Mouse (Mus musculus) frontal cortex, postnatal 36 days (tissue): ENCODE measurements at regions not wholly inside any gene's neighbourhood (a gene's known extent, or its start where the extent isn't known, plus 50 kb on each side); places are given as distances from the start of the nearest gene placed in this dataset.
"Not testable (repeated sequence)": the region's sequence is repeated elsewhere in the genome, so short reads cannot be mapped to it uniquely, and the experiment has no call there.

Experiments
- DNase-seq, 2 experiments: peaks; one replicate each; pipeline ENCODE4 v3.0.0; 2022; ENCODE audit warnings: low spot score in 2 of 2

GRCm38 (mm10) chr4:153812866-153813265 lies 144.2 kb upstream of the A430005L14Rik start:
- peak in 1 of 2 experiments; percentile 8 for DNase-seq

- no peak for DNase-seq
Observed at GRCm38 (mm10) chr4:153827914-153828313, 129.1 kb upstream of the A430005L14Rik start.

GRCm38 (mm10) chr4:153829766-153830165 lies 127.3 kb upstream of the A430005L14Rik start:
- DNase-seq, result no peak

GRCm38 (mm10) chr4:153830491-153830890 lies 126.5 kb upstream of the A430005L14Rik start:
- no peak for DNase-seq

GRCm38 (mm10) chr4:153831251-153831650 lies 125.8 kb upstream of the A430005L14Rik start:
- DNase-seq, result not testable (repeated sequence)

GRCm38 (mm10) chr4:153832151-153832550 lies 124.9 kb upstream of the A430005L14Rik start:
- DNase-seq, result no peak

DNA sequence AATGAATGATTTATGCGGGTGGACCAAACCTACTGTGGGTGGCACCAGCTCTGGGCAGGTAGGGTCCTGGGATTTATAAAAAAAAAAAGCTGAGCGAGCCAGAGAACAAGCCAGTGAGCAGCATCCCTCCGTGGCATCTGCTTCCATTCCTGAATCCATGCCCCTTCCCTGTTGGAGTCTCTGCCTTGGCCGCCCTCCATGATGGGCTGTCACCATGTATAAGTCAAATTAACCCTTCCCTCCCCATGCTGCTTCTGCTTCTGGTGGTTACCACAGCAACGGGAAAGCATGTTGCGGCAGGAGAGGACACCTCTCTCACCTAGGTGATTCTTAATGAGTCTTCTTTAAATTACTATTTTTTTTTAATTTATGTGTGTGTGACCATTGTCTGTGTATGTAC lies 112.3 kb upstream of the A430005L14Rik start:
- no peak for DNase-seq

GRCm38 (mm10) chr4:153848274-153848673 lies 108.8 kb upstream of the A430005L14Rik start:
- no peak for DNase-seq

DNA sequence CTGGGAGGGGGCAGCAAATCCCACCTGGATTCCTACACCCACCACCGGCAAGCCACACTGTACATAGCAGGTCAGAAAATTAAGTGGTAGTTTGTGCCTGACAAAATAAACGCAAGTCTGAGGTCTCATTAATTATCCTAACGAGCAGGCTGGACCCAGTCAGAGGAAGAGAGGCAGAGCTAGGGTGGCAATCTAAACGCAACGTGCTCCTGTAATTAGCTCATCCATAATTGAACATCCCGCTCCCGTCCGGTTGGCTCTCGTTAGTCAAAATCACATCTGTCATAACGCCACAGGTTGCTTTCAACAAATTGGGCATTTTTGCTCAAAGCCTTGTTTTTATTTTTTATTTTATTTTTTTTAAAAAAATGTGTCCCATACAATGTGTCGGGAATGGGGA lies 106.9 kb upstream of the A430005L14Rik start:
- no peak for DNase-seq

- DNase-seq, result peak; percentile 11 to 19
Observed at GRCm38 (mm10) chr4:153854084-153854747, 102.8 kb upstream of the A430005L14Rik start.

- DNase-seq, result no peak
Observed at GRCm38 (mm10) chr4:153854748-153855092, 102.3 kb upstream of the A430005L14Rik start.

- DNase-seq, result no peak
Observed at GRCm38 (mm10) chr4:153861420-153861819, 95.6 kb upstream of the A430005L14Rik start.

GRCm38 (mm10) chr4:153862121-153862660 lies 94.8 kb upstream of the A430005L14Rik start:
- DNase-seq, result no peak

- no peak for DNase-seq
Observed at GRCm38 (mm10) chr4:153872346-153872745, 84.7 kb upstream of the A430005L14Rik start.

- not testable (repeated sequence) for DNase-seq
Observed at GRCm38 (mm10) chr4:153875036-153875435, 82.0 kb upstream of the A430005L14Rik start.

DNA sequence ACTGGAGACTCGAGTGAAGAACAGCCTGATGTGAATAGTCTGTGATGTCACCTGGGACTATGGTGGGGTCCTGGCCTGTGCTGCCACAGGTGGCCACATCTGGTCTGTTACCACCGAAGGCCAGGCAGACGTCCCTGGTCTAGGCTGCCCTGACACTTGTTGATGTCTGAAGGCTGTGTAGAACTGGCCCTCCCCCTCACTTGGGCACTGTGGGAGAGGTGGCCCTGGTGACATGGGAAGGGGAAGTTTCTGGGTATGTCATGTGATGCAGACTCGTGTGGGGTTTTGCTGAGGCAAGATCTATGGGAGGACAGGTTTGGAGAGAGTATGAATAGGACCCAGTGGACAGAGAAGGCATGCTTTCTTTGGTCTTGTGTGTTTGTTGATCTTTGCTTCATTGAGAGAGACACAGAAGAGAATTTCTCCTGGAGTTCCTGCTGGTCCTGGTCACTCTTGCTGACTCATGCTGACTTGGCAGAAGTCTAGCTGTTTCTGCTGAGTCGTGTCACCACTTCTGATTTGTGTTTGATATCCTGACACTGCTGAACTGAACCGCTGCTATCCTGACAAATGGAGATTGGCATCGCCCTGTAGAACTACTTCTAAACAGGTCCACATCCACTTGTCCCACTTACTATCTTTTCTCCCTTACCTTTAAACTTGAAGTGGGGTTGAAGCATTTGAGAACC lies 79.9 kb upstream of the A430005L14Rik start:
- DNase-seq, result no peak

DNA sequence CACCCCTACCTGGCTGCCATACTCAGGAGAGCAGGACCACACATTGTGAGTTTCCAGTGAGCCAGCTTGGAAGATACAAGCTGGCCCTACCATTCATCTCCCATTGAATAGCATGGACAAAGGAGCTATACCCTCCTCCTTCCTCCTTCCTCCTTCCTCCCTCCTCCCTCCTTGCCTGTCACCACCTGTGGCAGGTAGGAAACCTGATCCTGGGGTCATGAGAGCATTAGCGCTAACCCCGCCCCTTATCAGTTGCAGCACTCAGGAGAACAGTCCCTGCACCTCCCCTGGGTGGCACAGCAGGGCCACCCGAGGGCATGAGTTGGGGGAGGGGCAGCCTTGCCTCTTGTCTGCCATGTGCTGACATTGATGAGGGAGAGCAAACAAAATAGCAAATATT lies 74.0 kb upstream of the A430005L14Rik start:
- no peak for DNase-seq

DNA sequence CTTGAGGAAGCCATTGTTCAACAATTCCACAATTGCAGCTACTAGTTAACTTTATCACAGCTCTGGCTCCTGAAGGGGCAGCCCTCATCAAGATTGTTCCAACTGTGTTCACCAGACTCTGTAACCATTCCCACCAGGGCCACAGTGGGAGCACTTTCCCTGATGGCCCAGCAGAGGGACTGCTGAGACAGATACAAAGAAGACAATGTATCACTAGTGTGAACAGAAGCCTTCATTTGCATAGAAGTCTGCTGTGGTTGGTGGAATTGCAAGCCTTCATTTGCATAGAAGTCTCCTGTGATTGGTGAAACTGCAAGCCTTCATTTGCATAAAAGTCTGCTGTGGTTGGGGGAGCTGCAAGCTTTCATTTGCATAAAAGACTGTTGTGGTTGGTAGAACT lies 73.0 kb upstream of the A430005L14Rik start:
- no peak for DNase-seq

DNA sequence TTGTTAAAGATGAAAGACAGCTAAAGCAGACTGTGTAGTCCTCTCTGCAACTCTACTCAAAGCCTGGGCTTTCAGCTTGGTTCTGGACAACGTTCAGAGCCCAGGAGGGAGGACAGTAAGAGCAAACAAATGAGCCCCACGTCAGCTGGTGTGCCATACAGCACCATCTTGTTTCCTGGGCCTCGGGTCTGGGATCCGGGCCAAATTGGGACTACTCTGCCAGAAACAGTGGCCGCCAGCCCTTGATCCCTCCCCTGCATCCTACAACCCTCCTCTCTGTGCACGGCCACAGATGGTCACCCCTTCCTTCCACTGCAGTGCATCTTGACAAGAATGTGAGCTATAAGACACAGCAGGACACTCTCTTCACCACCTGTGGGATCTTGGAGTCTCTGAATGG lies 71.2 kb upstream of the A430005L14Rik start:
- DNase-seq, result no peak

- peak in 1 of 2 experiments; percentile 3 for DNase-seq
Observed at GRCm38 (mm10) chr4:153890130-153890529, 66.9 kb upstream of the A430005L14Rik start.

- DNase-seq, result no peak
Observed at GRCm38 (mm10) chr4:153899721-153900120, 57.3 kb upstream of the A430005L14Rik start.

GRCm38 (mm10) chr4:153905076-153905475 lies 52.0 kb upstream of the A430005L14Rik start:
- no peak for DNase-seq

DNA sequence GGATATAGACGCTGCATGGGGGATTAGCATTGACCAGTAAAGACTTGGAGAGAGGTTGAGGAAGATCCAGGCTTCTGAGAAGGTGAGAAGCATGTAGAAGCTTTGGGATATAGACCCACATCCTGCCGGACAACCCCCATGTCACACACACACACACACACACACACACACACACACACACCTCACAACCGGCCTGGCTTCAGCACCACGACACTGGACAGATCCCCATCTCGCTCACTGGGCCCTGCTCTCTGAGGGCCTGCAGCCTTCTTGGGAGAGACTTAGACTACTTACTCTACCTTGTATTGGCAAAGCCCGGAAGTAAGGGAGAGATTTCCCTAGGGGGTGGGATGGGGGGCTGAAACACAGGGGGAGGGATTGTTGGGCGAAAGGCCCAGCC lies 51.5 kb upstream of the A430005L14Rik start:
- DNase-seq, result no peak
